Mouse (Mus musculus): ENCODE results near the gene Rnf145. TPM values are rescaled to one million over a fixed set of nuclear protein-coding genes. Genes with fewer than 3 reads are reported as not detected.
A peak's percentile ranks its signal among the peaks of the same experiment; 100 is the strongest.

Gene Rnf145
- polyA plus RNA-seq, 1 experiment from 2014 or later = 102 TPM

DNA sequence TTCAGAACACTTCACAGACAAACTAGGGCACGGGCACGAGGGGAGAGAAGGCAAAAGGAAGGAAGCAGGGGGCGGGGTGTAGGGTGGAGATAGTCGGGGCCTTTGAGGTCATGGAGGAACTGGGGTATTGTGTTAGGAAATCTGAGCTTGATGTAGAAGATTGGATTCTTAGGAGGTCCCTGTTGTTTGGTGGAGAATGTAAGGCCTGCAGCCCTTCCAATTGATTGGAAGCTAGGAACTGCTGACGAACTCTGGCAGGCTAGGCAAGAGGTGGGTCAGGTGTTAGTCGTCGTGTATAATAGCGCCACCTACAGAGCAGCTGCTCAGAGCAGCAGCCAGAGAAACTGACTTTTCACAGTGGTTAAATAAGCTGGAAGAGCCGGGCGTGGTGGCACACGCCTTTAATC lies 62.5 kb downstream of the Rnf145 start:
- WGBS = 35% methylated on average over 11 of the region's 11 CpGs
- Histone ChIP-seq H3K4me3 (ENCODE audit: low read depth, low read length) (no peak overlapping the region), H3K27me3 (replicated peaks; ENCODE audit: control insufficient read depth, insufficient read depth, low read length) (no peaks in the 10 kb centered on the region), H3K4me2 (ENCODE audit: low read length) (no peak overlapping the region), H3K36me3 (ENCODE audit: control insufficient read depth, insufficient read depth, low read length) (no peaks in the 10 kb centered on the region), H3K27ac (ENCODE audit: low read depth, low read length) (no peak overlapping the region), H3K9ac (ENCODE audit: low read length) (no peak overlapping the region), H3K9me3 (replicated peaks; ENCODE audit: control insufficient read depth, low read length) (no peaks in the 10 kb centered on the region), H3K4me1 (ENCODE audit: control insufficient read depth, insufficient read depth, low read length) (no peaks in the 10 kb centered on the region)
- ATAC-seq (no peak), DNase-seq (ENCODE audit: low spot score) (peak; percentile 26)

DNA sequence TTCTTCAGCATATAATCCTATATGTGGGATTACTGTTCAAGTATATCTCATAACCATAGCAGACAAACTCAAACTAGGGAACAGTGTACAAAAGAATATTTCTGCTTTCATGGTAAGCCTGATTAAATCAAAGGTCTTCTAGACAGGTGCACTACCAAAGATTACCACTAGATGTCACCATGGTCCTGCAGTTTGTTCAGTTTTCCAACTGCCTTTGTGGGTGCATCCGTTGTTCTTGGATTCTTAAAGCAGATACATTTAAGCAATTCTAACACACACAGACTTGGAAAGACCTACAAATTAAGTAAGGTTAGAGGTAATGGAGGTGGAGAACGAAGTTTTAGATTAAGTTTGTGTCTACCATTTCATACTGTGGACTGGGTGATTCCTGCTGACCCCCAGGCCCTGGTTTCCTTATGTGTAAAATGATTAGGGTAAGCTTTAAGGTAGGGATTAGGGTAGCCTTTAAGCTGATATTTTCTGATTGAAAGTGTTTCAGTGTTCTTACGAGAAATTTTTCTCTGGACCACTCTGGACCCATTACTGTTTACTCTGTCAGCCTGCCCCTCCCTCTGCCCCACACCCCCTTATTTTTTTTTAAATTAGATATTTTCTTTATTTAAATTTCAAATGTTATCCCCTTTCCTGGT lies 67.4 kb downstream of the Rnf145 start:
- no peak overlapping the region for H3K4me3 ChIP-seq (ENCODE audit: low read depth, low read length)
- peak; percentile 76 for ATAC-seq
- H3K4me1 ChIP-seq (ENCODE audit: control insufficient read depth, insufficient read depth, low read length) = no peaks in the 10 kb centered on the region
- H3K9ac ChIP-seq (ENCODE audit: low read length) = no peak overlapping the region
- H3K27me3 ChIP-seq (replicated peaks; ENCODE audit: control insufficient read depth, insufficient read depth, low read length) = no peaks in the 10 kb centered on the region
- WGBS = 12% methylated on average over 3 of the region's 3 CpGs
- DNase-seq (ENCODE audit: low spot score) = peak; percentile 94
- H3K36me3 ChIP-seq (ENCODE audit: control insufficient read depth, insufficient read depth, low read length) = no peaks in the 10 kb centered on the region
- no peaks in the 10 kb centered on the region for H3K9me3 ChIP-seq (replicated peaks; ENCODE audit: control insufficient read depth, low read length)
- no peak overlapping the region for H3K27ac ChIP-seq (ENCODE audit: low read depth, low read length)
- no peak overlapping the region for H3K4me2 ChIP-seq (ENCODE audit: low read length)

DNA sequence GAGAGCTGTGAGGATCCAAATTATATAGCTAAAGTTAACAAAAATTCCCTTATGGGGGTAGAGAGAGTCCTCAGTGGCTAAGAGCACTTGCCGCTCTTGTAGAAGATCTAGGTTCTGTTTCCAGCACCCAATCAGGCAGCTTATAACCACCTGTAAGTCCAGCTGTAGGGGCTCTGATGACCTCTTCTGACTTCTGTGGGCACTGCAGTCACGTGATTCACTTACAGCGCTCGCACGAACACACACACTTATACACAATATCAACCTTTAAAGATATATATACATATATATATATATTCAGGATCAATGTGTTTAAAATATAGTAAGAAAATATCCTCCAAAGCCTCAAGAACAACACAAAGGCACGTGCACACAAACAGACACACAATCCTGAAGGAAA lies 74.3 kb downstream of the Rnf145 start:
- ATAC-seq (no peak), DNase-seq (ENCODE audit: low spot score) (no peak)
- Histone ChIP-seq H3K27ac (ENCODE audit: low read depth, low read length) (no peak overlapping the region), H3K4me2 (ENCODE audit: low read length) (no peak overlapping the region), H3K4me1 (ENCODE audit: control insufficient read depth, insufficient read depth, low read length) (no peaks in the 10 kb centered on the region), H3K9me3 (replicated peaks; ENCODE audit: control insufficient read depth, low read length) (no peaks in the 10 kb centered on the region), H3K9ac (ENCODE audit: low read length) (no peak overlapping the region), H3K27me3 (replicated peaks; ENCODE audit: control insufficient read depth, insufficient read depth, low read length) (no peaks in the 10 kb centered on the region), H3K36me3 (ENCODE audit: control insufficient read depth, insufficient read depth, low read length) (no peaks in the 10 kb centered on the region), H3K4me3 (ENCODE audit: low read depth, low read length) (no peak overlapping the region)
- WGBS = 90% methylated on average over 6 of the region's 6 CpGs

DNA sequence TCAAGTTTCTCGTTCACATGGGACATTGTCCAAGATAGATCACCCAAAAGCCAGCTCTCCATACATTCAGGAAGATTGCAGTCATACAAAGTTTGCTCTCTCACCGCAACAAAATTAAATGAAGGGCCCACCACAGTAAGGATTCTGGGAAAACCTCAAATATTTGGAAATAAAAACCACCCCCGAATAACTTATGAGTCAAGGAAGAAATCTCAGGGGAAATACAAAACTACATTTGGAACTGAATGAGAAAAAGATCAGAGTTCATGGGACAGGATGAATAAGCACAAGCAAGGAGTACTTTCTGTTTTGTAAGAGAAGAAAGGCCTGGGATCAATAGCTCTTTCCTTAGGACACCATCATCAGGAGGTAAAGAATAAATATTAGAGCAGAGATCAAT lies 76.0 kb downstream of the Rnf145 start:
- Histone ChIP-seq H3K36me3 (ENCODE audit: control insufficient read depth, insufficient read depth, low read length) (no peaks in the 10 kb centered on the region), H3K4me2 (ENCODE audit: low read length) (no peak overlapping the region), H3K9me3 (replicated peaks; ENCODE audit: control insufficient read depth, low read length) (no peaks in the 10 kb centered on the region), H3K4me1 (ENCODE audit: control insufficient read depth, insufficient read depth, low read length) (no peaks in the 10 kb centered on the region), H3K4me3 (ENCODE audit: low read depth, low read length) (no peak overlapping the region), H3K9ac (ENCODE audit: low read length) (no peak overlapping the region), H3K27ac (ENCODE audit: low read depth, low read length) (no peak overlapping the region), H3K27me3 (replicated peaks; ENCODE audit: control insufficient read depth, insufficient read depth, low read length) (no peaks in the 10 kb centered on the region)
- 89% methylated on average over 3 of the region's 3 CpGs for WGBS
- DNase-seq (ENCODE audit: low spot score) = no peak
- no peak for ATAC-seq

DNA sequence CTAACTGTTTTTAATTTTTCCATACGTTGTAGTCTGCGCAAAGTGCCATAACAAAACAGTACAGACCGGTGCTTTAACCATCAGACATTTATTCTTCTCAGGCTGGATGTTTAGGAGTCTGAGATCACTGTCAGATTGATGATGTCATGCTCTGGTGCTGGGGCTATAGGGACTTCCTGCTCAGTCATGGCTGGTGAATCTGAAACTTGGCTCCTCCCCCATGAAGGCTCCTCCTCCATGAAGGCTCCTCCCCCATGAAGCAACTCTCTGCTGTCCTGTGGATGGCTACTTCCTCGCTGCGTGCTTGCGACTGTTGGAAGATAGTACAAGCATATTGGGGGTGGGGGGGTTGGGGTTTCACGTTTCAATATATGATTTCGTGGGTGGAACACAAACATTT lies 88.1 kb downstream of the Rnf145 start:
- Histone ChIP-seq H3K9ac (ENCODE audit: low read length) (no peak overlapping the region), H3K27me3 (replicated peaks; ENCODE audit: control insufficient read depth, insufficient read depth, low read length) (peaks cover 15% of the 10 kb centered on the region), H3K4me2 (ENCODE audit: low read length) (no peak overlapping the region), H3K27ac (ENCODE audit: low read depth, low read length) (no peak overlapping the region), H3K9me3 (replicated peaks; ENCODE audit: control insufficient read depth, low read length) (no peaks in the 10 kb centered on the region), H3K4me1 (ENCODE audit: control insufficient read depth, insufficient read depth, low read length) (peaks cover 5% of the 10 kb centered on the region; the same call in 1 of the 2 replicates), H3K4me3 (ENCODE audit: low read depth, low read length) (no peak overlapping the region), H3K36me3 (ENCODE audit: control insufficient read depth, insufficient read depth, low read length) (no peaks in the 10 kb centered on the region)
- ATAC-seq (no peak), DNase-seq (ENCODE audit: low spot score) (no peak)
- whole genome bisulfite sequencing = 89% methylated on average over 8 of the region's 8 CpGs

DNA sequence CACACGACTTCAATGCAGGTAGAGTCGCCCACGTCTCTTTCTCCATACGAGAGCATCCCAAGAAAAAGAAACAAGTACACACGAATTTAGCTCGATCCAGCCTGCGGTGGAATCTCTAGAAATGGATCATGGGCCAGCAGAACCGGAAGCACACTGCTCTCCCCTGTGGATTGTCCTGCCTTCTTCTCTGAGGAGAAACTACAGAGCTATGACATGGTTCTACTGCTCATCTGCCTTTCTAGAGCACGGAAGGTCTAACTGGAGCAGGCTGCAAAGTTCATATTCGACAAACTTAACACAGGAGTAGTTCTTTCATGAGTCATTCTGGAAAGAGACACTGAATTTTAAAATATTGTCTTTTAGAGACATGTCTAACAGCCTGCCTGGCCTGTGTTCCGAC lies 89.9 kb downstream of the Rnf145 start:
- no peak for ATAC-seq
- no peak overlapping the region for H3K4me2 ChIP-seq (ENCODE audit: low read length)
- H3K9ac ChIP-seq (ENCODE audit: low read length) = no peak overlapping the region
- no peak for DNase-seq (ENCODE audit: low spot score)
- 89% methylated on average over 11 of the region's 11 CpGs for WGBS
- no peaks in the 10 kb centered on the region for H3K36me3 ChIP-seq (ENCODE audit: control insufficient read depth, insufficient read depth, low read length)
- no peak overlapping the region for H3K4me3 ChIP-seq (ENCODE audit: low read depth, low read length)
- peaks cover 33% of the 10 kb centered on the region for H3K27me3 ChIP-seq (replicated peaks; ENCODE audit: control insufficient read depth, insufficient read depth, low read length)
- no peaks in the 10 kb centered on the region for H3K9me3 ChIP-seq (replicated peaks; ENCODE audit: control insufficient read depth, low read length)
- no peak overlapping the region for H3K27ac ChIP-seq (ENCODE audit: low read depth, low read length)
- peaks cover 12% of the 10 kb centered on the region for H3K4me1 ChIP-seq (ENCODE audit: control insufficient read depth, insufficient read depth, low read length)

DNA sequence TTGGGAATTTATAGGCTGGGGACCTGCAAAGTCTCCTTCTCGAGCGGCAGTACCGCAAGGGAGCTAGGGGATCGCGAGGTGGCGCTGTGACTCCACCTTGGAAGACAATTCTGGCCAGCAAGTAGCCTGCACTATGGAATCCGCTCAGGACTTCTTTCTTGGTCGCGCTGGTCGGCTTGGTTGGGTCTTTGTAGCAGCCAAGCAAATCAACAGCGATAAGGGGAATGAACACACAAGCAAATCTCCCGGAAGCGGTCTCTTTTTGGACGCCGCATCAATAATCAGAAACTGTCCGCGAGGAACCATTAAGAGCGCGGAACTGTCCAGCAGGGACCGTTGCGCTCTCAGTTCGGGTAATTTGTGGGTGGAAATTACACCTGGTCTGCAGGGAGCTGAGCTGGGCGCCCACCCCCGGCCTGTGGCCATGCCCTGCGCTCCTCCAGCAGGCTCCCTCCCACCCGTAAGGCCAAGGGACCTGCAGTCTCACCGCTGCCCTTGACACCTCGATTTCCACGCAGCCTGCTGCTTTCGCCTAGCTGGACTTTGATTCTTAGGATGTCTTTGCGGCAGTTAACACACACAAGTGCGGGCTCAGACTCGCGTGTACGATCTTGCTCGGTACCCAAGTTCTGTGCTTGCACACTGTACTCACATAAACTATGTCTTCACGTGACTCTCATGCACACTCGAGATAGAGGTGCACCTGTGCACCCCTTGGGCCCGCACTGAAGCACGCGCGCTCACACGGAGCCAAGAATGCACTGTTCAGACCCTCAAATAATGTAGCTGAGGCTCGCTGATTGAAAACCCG lies 92.4 kb downstream of the Rnf145 start:
- H3K9ac ChIP-seq (ENCODE audit: low read length) = peak overlapping the region; percentile 50; the same call in 1 of the 2 replicates
- peak; percentile 91 for ATAC-seq
- peaks cover 12% of the 10 kb centered on the region for H3K4me1 ChIP-seq (ENCODE audit: control insufficient read depth, insufficient read depth, low read length)
- no peaks in the 10 kb centered on the region for H3K36me3 ChIP-seq (ENCODE audit: control insufficient read depth, insufficient read depth, low read length)
- H3K27ac ChIP-seq (ENCODE audit: low read depth, low read length) = no peak overlapping the region
- peak; percentile 95 for DNase-seq (ENCODE audit: low spot score)
- H3K27me3 ChIP-seq (replicated peaks; ENCODE audit: control insufficient read depth, insufficient read depth, low read length) = peaks cover 55% of the 10 kb centered on the region
- H3K4me2 ChIP-seq (ENCODE audit: low read length) = peak overlapping the region; percentile 82
- H3K4me3 ChIP-seq (ENCODE audit: low read depth, low read length) = peak overlapping the region; percentile 37
- no peaks in the 10 kb centered on the region for H3K9me3 ChIP-seq (replicated peaks; ENCODE audit: control insufficient read depth, low read length)
- WGBS = under 1% methylated on average over 45 of the region's 45 CpGs

DNA sequence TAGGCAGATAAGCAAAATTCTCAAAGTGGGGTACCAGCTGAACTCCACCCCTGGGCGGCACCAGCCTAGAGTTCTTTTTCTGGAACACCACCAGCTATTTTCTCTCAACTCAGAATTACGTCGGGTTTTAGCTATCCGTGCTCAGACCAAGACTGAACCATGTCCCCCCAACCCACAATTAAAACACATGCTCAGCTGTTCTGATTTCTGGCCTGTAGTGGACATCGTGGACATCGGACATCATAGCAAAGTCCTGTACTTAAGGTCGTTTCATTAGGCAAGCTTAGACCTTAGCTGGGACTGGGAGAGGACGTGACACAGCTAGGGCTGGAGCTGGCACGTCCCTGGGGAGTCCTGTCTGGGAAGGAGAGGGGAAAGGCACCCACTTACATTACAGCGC lies 93.4 kb downstream of the Rnf145 start:
- H3K27me3 ChIP-seq (replicated peaks; ENCODE audit: control insufficient read depth, insufficient read depth, low read length) = peaks cover 58% of the 10 kb centered on the region
- H3K9ac ChIP-seq (ENCODE audit: low read length) = no peak overlapping the region
- H3K4me2 ChIP-seq (ENCODE audit: low read length) = no peak overlapping the region
- H3K4me1 ChIP-seq (ENCODE audit: control insufficient read depth, insufficient read depth, low read length) = peaks cover 12% of the 10 kb centered on the region
- DNase-seq (ENCODE audit: low spot score) = no peak
- ATAC-seq = no peak
- no peaks in the 10 kb centered on the region for H3K36me3 ChIP-seq (ENCODE audit: control insufficient read depth, insufficient read depth, low read length)
- WGBS = 2% methylated on average over 10 of the region's 10 CpGs
- H3K27ac ChIP-seq (ENCODE audit: low read depth, low read length) = no peak overlapping the region
- H3K4me3 ChIP-seq (ENCODE audit: low read depth, low read length) = no peak overlapping the region
- H3K9me3 ChIP-seq (replicated peaks; ENCODE audit: control insufficient read depth, low read length) = no peaks in the 10 kb centered on the region
